Mouse (Mus musculus): Measurements from ENCODE around the gene Syde2. TPM values are rescaled to one million over a fixed set of nuclear protein-coding genes. Genes with fewer than 3 reads are reported as not detected.
A peak's percentile ranks its signal among the peaks of the same experiment; 100 is the strongest.

The Syde2 gene
- total RNA-seq, 2 experiments from 2014 or later, result 4.5 to 4.6 TPM

GRCm38 (mm10) chr3:146047704-146048207 lies 60.1 kb downstream of the Syde2 start:
- no peak for DNase-seq (ENCODE audit: extremely low spot score in 1 of 2, low spot score in 1 of 2)

GRCm38 (mm10) chr3:146049951-146050350 lies 62.3 kb downstream of the Syde2 start:
- DNase-seq (ENCODE audit: extremely low spot score in 1 of 2, low spot score in 1 of 2), result no peak

- DNase-seq (ENCODE audit: extremely low spot score in 1 of 2, low spot score in 1 of 2), result peak in 1 of 2 experiments; percentile 33
Observed at GRCm38 (mm10) chr3:146051277-146052007, 63.8 kb downstream of the Syde2 start.

- DNase-seq (ENCODE audit: extremely low spot score in 1 of 2, low spot score in 1 of 2), result no peak
Observed at GRCm38 (mm10) chr3:146053082-146053814, 65.6 kb downstream of the Syde2 start.

GRCm38 (mm10) chr3:146053873-146054272 lies 66.2 kb downstream of the Syde2 start:
- no peak for DNase-seq (ENCODE audit: extremely low spot score in 1 of 2, low spot score in 1 of 2)

GRCm38 (mm10) chr3:146057131-146057530 lies 69.5 kb downstream of the Syde2 start:
- no peak for DNase-seq (ENCODE audit: extremely low spot score in 1 of 2, low spot score in 1 of 2)

GRCm38 (mm10) chr3:146058263-146058662 lies 70.6 kb downstream of the Syde2 start:
- peak in 1 of 2 experiments; percentile 61 for DNase-seq (ENCODE audit: extremely low spot score in 1 of 2, low spot score in 1 of 2)

- no peak for DNase-seq (ENCODE audit: extremely low spot score in 1 of 2, low spot score in 1 of 2)
Observed at GRCm38 (mm10) chr3:146059356-146059926, 71.8 kb downstream of the Syde2 start.

- no peak for DNase-seq (ENCODE audit: extremely low spot score in 1 of 2, low spot score in 1 of 2)
Observed at GRCm38 (mm10) chr3:146063146-146063545, 75.5 kb downstream of the Syde2 start.

- no peak for DNase-seq (ENCODE audit: extremely low spot score in 1 of 2, low spot score in 1 of 2)
Observed at GRCm38 (mm10) chr3:146069276-146069675, 81.6 kb downstream of the Syde2 start.

Other genes with a start within 250 kb of the Syde2 start
- 10 to 100 TPM; 51.2 to 54.6 TPM for gene Ddah1, start 229.2 kb upstream of the Syde2 start, total RNA-seq (2021)
- 10 to 100 TPM; 12.7 TPM for gene Bcl10, start 65.1 kb upstream of the Syde2 start, total RNA-seq (2021)
- gene 2410004B18Rik, start 49.9 kb upstream of the Syde2 start, total RNA-seq (2021), result 10 to 100 TPM; 36.5 to 37.4 TPM
- under 1 TPM; 0.54 TPM for gene Wdr63, start 120.3 kb downstream of the Syde2 start, total RNA-seq (2021)
- gene Mcoln3, start 129.6 kb downstream of the Syde2 start, total RNA-seq (2021), result not detected
- not detected for gene Mcoln2, start 162.0 kb downstream of the Syde2 start, total RNA-seq (2021)
- under 1 TPM; 0.47 to 0.57 TPM for gene Lpar3, start 233.1 kb downstream of the Syde2 start, total RNA-seq (2021)